Mouse (Mus musculus): Measurements from ENCODE around the gene Carmil2.

The Carmil2 gene

GRCm38 (mm10) chr8:105722861-105723260 is 36.8 kb downstream of the Carmil2 start:
- DNase-seq (ENCODE audit: low spot score), result no peak

- DNase-seq (ENCODE audit: low spot score), result no peak
These were observed 39.7 kb downstream of the Carmil2 start for GRCm38 (mm10) chr8:105725726-105726125.

- no peak for DNase-seq (ENCODE audit: low spot score)
These were observed 41.5 kb downstream of the Carmil2 start for GRCm38 (mm10) chr8:105727397-105728124.

- no peak for DNase-seq (ENCODE audit: low spot score)
These were observed 46.1 kb downstream of the Carmil2 start for GRCm38 (mm10) chr8:105732186-105732585.

- no peak for DNase-seq (ENCODE audit: low spot score)
These were observed 53.1 kb downstream of the Carmil2 start for GRCm38 (mm10) chr8:105739216-105739615.

- no peak for DNase-seq (ENCODE audit: low spot score)
These were observed 57.2 kb downstream of the Carmil2 start for GRCm38 (mm10) chr8:105743301-105743700.

Data from testis, postnatal 10 days (tissue).